Mouse (Mus musculus) embryonic facial prominence, embryonic 11.5 days (tissue): ENCODE data around the gene Lman2. TPM values are rescaled to one million over a fixed set of nuclear protein-coding genes. Genes with fewer than 3 reads are reported as not detected.

Source experiments
- ATAC-seq: fragments of 200-750 bp; cut with Nextera tagmentation; replicated peaks from 2 replicates; pipeline ENCODE4 v1.8.0; 2017; ENCODE audit warnings: low read depth; ENCODE audit not compliant: insufficient number of reproducible peaks, low FRiP score, low TSS enrichment
- DNase-seq: peaks from one replicate; pipeline ENCODE4 v3.0.0-alpha.2; 2015; ENCODE audit warnings: low spot score
- H3K27ac ChIP-seq: fragments of 300-500 bp; sonication (generic); replicated peaks from 2 replicates; pipeline ENCODE4 v1.5.1; 2014; ENCODE audit warnings: mild to moderate bottlenecking, low read depth, low read length, control low read depth
- H3K27me3 ChIP-seq: fragments of 300-500 bp; sonication (generic); 2 replicates; pipeline ENCODE4 v1.6.1; 2014; ENCODE audit warnings: mild to moderate bottlenecking, low read length, moderate library complexity, mixed read lengths; ENCODE audit not compliant: control insufficient read depth, insufficient read depth
- H3K36me3 ChIP-seq: fragments of 300-500 bp; sonication (generic); replicated peaks from 2 replicates; pipeline ENCODE4 v1.6.1; 2014; ENCODE audit warnings: low read depth, mild to moderate bottlenecking, low read length, moderate library complexity, mixed read lengths; ENCODE audit not compliant: control insufficient read depth, insufficient read depth
- H3K4me1 ChIP-seq: fragments of 300-500 bp; sonication (generic); 2 replicates; pipeline ENCODE4 v1.6.1; 2014; ENCODE audit warnings: low read length, mixed read lengths; ENCODE audit not compliant: control insufficient read depth, insufficient read depth
- H3K4me2 ChIP-seq: fragments of 300-500 bp; sonication (generic); 2 replicates; pipeline ENCODE4 v1.6.1; 2014; ENCODE audit warnings: low read depth, mild to moderate bottlenecking, control low read depth, low read length, moderate library complexity
- H3K4me3 ChIP-seq: fragments of 300-500 bp; sonication (generic); 2 replicates; pipeline ENCODE4 v1.5.1; 2014; ENCODE audit warnings: low read depth, low read length, control low read depth
- H3K9ac ChIP-seq: fragments of 300-500 bp; sonication (generic); replicated peaks from 2 replicates; pipeline ENCODE4 v1.6.1; 2014; ENCODE audit warnings: mild to moderate bottlenecking, control low read depth, low read length
- H3K9me3 ChIP-seq: fragments of 300-500 bp; sonication (generic); replicated peaks from 2 replicates; pipeline ENCODE4 v1.6.1; 2016; ENCODE audit warnings: mild to moderate bottlenecking, low read length, inconsistent platforms, mixed read lengths; ENCODE audit not compliant: control insufficient read depth
- WGBS: fragments of 180-500 bp; shearing (Covaris S2); extraction: QIAGEN DNeasy Blood & Tissue Kit; methylation state at CpG from one replicate; pipeline ENCODE4 v1.1.7; 2014; 5-methylcytosine and 5-hydroxymethylcytosine counted together
- polyA plus RNA-seq: library from polyadenylated mRNA; unstranded; fragments of >200 nt; fragmentation: Nextera tagmentation; extraction: Ambion mirVana; gene quantifications from 2 replicates; pipeline ENCODE4 v1.2.1, GENCODE M21; 2014

Lman2 gene
- polyA plus RNA-seq, 1 experiment from 2014 or later, result 78.1 TPM

GRCm38 (mm10) chr13:55328171-55328570 is 34.4 kb downstream of the Lman2 start:
- H3K4me1 ChIP-seq, result peaks cover 7% of the 10 kb centered on the region
- WGBS, result 86% methylated on average over 6 of the region's 6 CpGs
- no peak overlapping the region for H3K27ac ChIP-seq
- peak overlapping the region; percentile 87 for H3K4me2 ChIP-seq
- H3K36me3 ChIP-seq, result peaks cover 13% of the 10 kb centered on the region
- H3K4me3 ChIP-seq, result peak overlapping the region; percentile 55
- DNase-seq (no peak), ATAC-seq (no peak)
- H3K27me3 ChIP-seq, result no peaks in the 10 kb centered on the region
- no peaks in the 10 kb centered on the region for H3K9me3 ChIP-seq
- no peak overlapping the region for H3K9ac ChIP-seq

DNA sequence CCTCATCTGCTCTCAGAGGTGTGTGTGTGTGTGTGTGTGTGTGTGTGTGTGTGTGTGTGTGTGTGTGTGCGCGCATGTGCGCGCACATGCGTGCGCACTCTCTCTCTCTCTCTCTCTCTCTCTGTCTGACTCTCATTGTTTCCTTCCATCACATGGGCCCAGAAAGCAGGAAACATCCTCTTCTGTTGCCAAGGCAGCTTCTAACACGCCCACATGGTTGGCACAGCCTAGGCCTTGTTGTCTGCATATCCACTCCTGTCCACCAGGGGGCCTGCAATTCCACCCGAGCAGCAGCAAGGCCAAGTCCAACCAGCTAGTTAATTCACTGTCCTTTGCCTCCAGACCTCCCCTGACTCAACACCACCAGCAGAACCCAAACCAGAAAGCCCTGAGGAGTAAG is 35.0 kb downstream of the Lman2 start:
- peaks cover 13% of the 10 kb centered on the region for H3K36me3 ChIP-seq
- 44% methylated on average over 6 of the region's 8 CpGs for WGBS
- peaks cover 7% of the 10 kb centered on the region for H3K4me1 ChIP-seq
- H3K9me3 ChIP-seq, result no peaks in the 10 kb centered on the region
- peak; percentile 77 for DNase-seq
- no peak overlapping the region for H3K9ac ChIP-seq
- H3K27ac ChIP-seq, result no peak overlapping the region
- no peaks in the 10 kb centered on the region for H3K27me3 ChIP-seq
- H3K4me2 ChIP-seq, result no peak overlapping the region; the same call in 1 of the 2 replicates
- ATAC-seq, result no peak
- 0 out of 2 replicates have a peak overlapping the region, but pooled peaks have one; percentile 3 for H3K4me3 ChIP-seq

DNA sequence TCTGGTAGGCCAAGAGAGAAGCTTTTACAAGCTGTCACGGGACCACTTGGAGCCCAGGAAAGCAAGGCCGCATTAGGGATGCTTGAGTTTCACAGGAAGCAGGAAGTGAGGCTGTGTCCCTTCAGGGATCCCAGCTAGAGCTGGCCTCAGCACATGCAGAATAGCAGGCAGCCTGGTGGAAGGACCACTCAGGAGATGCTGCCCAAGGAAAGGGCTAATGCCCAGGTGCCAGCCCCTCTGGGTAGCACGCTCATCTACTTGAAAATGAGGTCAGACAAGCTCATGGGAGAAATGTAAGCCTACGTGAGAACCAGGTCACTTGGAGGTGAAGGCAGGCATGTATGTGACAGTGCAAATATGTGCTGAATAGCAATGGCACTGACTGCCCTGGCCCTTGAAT is 35.4 kb downstream of the Lman2 start:
- no peak for DNase-seq
- ATAC-seq, result no peak
- H3K9me3 ChIP-seq, result no peaks in the 10 kb centered on the region

DNA sequence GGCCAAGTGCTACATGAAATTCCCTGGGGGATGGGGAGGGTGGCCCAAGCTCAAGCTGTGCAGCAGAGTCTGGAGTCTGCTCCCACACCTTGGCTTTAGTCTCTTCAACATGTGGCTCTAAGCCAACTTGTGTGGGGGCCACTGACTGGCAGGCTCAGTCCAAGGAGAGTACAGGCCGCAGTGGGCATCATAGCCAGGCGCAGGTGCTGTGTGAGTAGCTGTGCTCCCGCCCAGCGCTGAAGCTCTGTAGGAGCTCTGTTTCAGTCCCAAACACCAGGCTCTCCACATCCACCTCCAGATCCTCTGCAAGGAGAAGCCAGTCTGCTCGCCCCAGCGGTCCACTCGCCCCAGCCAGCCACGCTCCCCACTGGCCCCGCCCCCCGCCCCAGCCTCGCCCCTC is 37.0 kb downstream of the Lman2 start:
- Histone ChIP-seq H3K4me1 (peaks cover 7% of the 10 kb centered on the region), H3K4me3 (no peak overlapping the region), H3K9ac (no peak overlapping the region), H3K4me2 (no peak overlapping the region), H3K36me3 (peaks cover 13% of the 10 kb centered on the region), H3K9me3 (no peaks in the 10 kb centered on the region), H3K27ac (no peak overlapping the region), H3K27me3 (no peaks in the 10 kb centered on the region)
- DNase-seq (no peak), ATAC-seq (no peak)
- 87% methylated on average over 11 of the region's 11 CpGs for WGBS

More for the DNA sequence above, 35.4 kb downstream of the Lman2 start:
- Histone ChIP-seq H3K27ac (no peak overlapping the region), H3K27me3 (no peaks in the 10 kb centered on the region), H3K4me2 (no peak overlapping the region), H3K4me1 (peaks cover 7% of the 10 kb centered on the region), H3K36me3 (peaks cover 13% of the 10 kb centered on the region), H3K9ac (peak overlapping the region; percentile 13; the same call in 1 of the 2 replicates), H3K4me3 (no peak overlapping the region)
- WGBS, result 57% methylated on average over 4 of the region's 4 CpGs

DNA sequence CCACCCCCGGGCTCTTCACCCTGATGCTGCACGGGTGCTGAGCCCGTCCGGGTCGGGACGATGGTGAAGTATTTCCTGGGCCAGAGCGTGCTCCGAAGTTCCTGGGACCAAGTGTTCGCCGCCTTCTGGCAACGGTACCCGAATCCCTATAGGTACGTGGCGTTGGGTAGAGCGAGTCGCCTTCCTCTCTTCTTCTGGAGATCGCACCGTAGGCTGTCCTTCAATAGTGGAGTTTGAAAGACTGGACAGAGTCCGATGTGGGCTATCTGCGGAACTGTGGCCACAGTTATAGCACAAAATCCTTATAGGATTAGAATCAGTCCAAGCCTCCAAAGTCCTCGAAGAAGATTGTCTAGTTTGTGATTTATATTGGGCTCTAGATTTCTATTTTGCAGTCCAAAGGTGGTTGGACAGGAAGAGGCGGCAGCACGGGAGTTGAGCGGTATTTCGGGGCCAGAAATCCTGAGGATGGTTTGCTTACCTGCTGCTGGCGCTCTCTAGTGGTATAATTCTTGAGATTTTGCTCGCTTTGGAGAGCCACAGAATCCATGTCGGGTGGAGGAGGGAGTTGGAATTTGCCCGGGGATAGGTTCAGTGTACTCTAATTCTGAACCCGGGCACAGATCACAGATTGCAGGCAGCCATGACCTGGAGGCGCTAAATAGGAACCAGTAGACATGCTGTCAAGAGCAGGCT is 40.3 kb downstream of the Lman2 start:
- H3K9me3 ChIP-seq, result no peaks in the 10 kb centered on the region
- no peaks in the 10 kb centered on the region for H3K27me3 ChIP-seq
- no peaks in the 10 kb centered on the region for H3K4me1 ChIP-seq
- WGBS, result 1% methylated on average over 31 of the region's 31 CpGs
- peak overlapping the region; percentile 80 for H3K4me2 ChIP-seq
- H3K36me3 ChIP-seq, result peaks cover 13% of the 10 kb centered on the region
- H3K27ac ChIP-seq, result peak overlapping the region; percentile 54; the same call in 1 of the 2 replicates
- H3K4me3 ChIP-seq, result peak overlapping the region; percentile 95
- ATAC-seq (no peak), DNase-seq (peak; percentile 72)
- peak overlapping the region; percentile 95 for H3K9ac ChIP-seq

- Histone ChIP-seq H3K4me2 (peak within 1 kb of the TSS; percentile 80), H3K27ac (peak within 1 kb of the TSS; percentile 54; the same call in 1 of the 2 replicates), H3K27me3 (no peaks in the 10 kb centered on the region), H3K4me3 (peak within 1 kb of the TSS; percentile 95), H3K9me3 (no peaks in the 10 kb centered on the region), H3K9ac (peak within 1 kb of the TSS; percentile 95), H3K4me1 (no peaks in the 10 kb centered on the region), H3K36me3 (peaks cover 13% of the 10 kb centered on the region)
- WGBS, result under 1% methylated on average over 73 of the region's 73 CpGs
- DNase-seq (peak; percentile 97), ATAC-seq (peak; percentile 84)
Measured at GRCm38 (mm10) chr13:55321434-55322129, 41.0 kb downstream of the Lman2 start, which contains the start of gene Rab24. Gene Rab24, minus strand, starts transcription at chr13:55321946.

- peak within 1 kb of the TSS; percentile 80 for H3K4me2 ChIP-seq
- WGBS, result 85% methylated on average over 4 of the region's 4 CpGs
- H3K4me3 ChIP-seq, result peak within 1 kb of the TSS; percentile 95
- peak within 1 kb of the TSS; percentile 95 for H3K9ac ChIP-seq
- H3K36me3 ChIP-seq, result peaks cover 5% of the 10 kb centered on the region
- H3K27me3 ChIP-seq, result no peaks in the 10 kb centered on the region
- DNase-seq (no peak), ATAC-seq (no peak)
- no peaks in the 10 kb centered on the region for H3K4me1 ChIP-seq
- H3K9me3 ChIP-seq, result no peaks in the 10 kb centered on the region
- H3K27ac ChIP-seq, result no peak within 1 kb of the TSS; the same call in 1 of the 2 replicates
Measured at GRCm38 (mm10) chr13:55319931-55320533, 42.6 kb downstream of the Lman2 start, which contains the start of gene Prelid1. Gene Prelid1, plus strand, starts transcription at chr13:55320500.
